Mouse (Mus musculus) E14TG2a.4 (cell line): ENCODE results near the gene Msx1.
"Not testable (repeated sequence)": the region's sequence is repeated elsewhere in the genome, so short reads cannot be mapped to it uniquely, and the experiment has no call there.

Source experiments
- H3K27me3 ChIP-seq: 2 replicates; pipeline ENCODE4 v1.6.1; 2014; ENCODE audit warnings: low read length, control low read depth; ENCODE audit not compliant: insufficient read depth
- H3K36me3 ChIP-seq: 2 replicates; pipeline ENCODE4 v1.6.1; 2014; ENCODE audit warnings: low read length, control low read depth; ENCODE audit not compliant: insufficient read depth
- H3K4me1 ChIP-seq: replicated peaks from 2 replicates; pipeline ENCODE4 v1.6.1; 2014; ENCODE audit warnings: low read depth, low read length, control low read depth
- H3K4me3 ChIP-seq: replicated peaks from 2 replicates; pipeline ENCODE4 v1.5.1; 2014; ENCODE audit warnings: mild to moderate bottlenecking, low read length
- H3K9me3 ChIP-seq: 2 replicates; pipeline ENCODE4 v1.6.1; 2014; ENCODE audit warnings: low read length, control low read depth
- CTCF ChIP-seq: conservative IDR thresholded peaks from 2 replicates; pipeline ENCODE4 v1.5.1; 2014; ENCODE audit warnings: low read length
- NANOG ChIP-seq: IDR thresholded peaks from 2 replicates; pipeline ENCODE4 v1.6.1; 2014; ENCODE audit warnings: borderline replicate concordance, low read length, mixed read lengths
- POU5F1 ChIP-seq: IDR thresholded peaks from 2 replicates; pipeline ENCODE4 v1.6.1; 2014; ENCODE audit warnings: low read length, borderline replicate concordance

The Msx1 gene

GRCm38 (mm10) chr5:37848991-37849719 is 24.8 kb upstream of the Msx1 start:
- H3K4me1 ChIP-seq, result peaks cover 5% of the 10 kb centered on the region; the same call in 1 of the 2 replicates
- peaks cover 29% of the 10 kb centered on the region for H3K27me3 ChIP-seq
- H3K4me3 ChIP-seq, result no peak overlapping the region
- H3K9me3 ChIP-seq, result peaks cover 20% of the 10 kb centered on the region
- H3K36me3 ChIP-seq, result no peaks in the 10 kb centered on the region
- TF ChIP-seq NANOG (no peak), POU5F1 (no peak), CTCF (no peak)

GRCm38 (mm10) chr5:37836267-37836646 is 11.9 kb upstream of the Msx1 start:
- no peak for TF ChIP-seq NANOG
- peaks cover 52% of the 10 kb centered on the region for H3K4me1 ChIP-seq
- no peaks in the 10 kb centered on the region for H3K9me3 ChIP-seq
- no peak overlapping the region for H3K4me3 ChIP-seq
- peaks cover 86% of the 10 kb centered on the region for H3K27me3 ChIP-seq
- H3K36me3 ChIP-seq, result no peaks in the 10 kb centered on the region

GRCm38 (mm10) chr5:37835590-37836266 is 11.3 kb upstream of the Msx1 start:
- Histone ChIP-seq H3K9me3 (no peaks in the 10 kb centered on the region), H3K4me3 (no peak overlapping the region), H3K36me3 (no peaks in the 10 kb centered on the region), H3K4me1 (peaks cover 58% of the 10 kb centered on the region), H3K27me3 (peaks cover 89% of the 10 kb centered on the region)
- TF ChIP-seq NANOG (no peak), POU5F1 (no peak), CTCF (no peak)

- no peak overlapping the region for H3K4me3 ChIP-seq
- peaks cover 89% of the 10 kb centered on the region for H3K27me3 ChIP-seq
- H3K9me3 ChIP-seq, result no peaks in the 10 kb centered on the region
- H3K36me3 ChIP-seq, result no peaks in the 10 kb centered on the region
- peak; percentile 34; the same call in 1 of the 2 replicates for TF ChIP-seq NANOG
- no peak for TF ChIP-seq POU5F1
- TF ChIP-seq CTCF, result no peak
- H3K4me1 ChIP-seq, result peaks cover 85% of the 10 kb centered on the region
Observed at GRCm38 (mm10) chr5:37832766-37833165, 8.4 kb upstream of the Msx1 start.

GRCm38 (mm10) chr5:37832031-37832430 is 7.6 kb upstream of the Msx1 start:
- peaks cover 92% of the 10 kb centered on the region for H3K4me1 ChIP-seq
- H3K27me3 ChIP-seq, result peaks cover 89% of the 10 kb centered on the region
- no peak for TF ChIP-seq POU5F1
- TF ChIP-seq CTCF, result no peak
- no peak for TF ChIP-seq NANOG
- H3K9me3 ChIP-seq, result no peaks in the 10 kb centered on the region
- no peaks in the 10 kb centered on the region for H3K36me3 ChIP-seq
- no peak overlapping the region for H3K4me3 ChIP-seq

GRCm38 (mm10) chr5:37830436-37830835 is 6.1 kb upstream of the Msx1 start:
- H3K4me1 ChIP-seq, result peaks cover 94% of the 10 kb centered on the region
- H3K27me3 ChIP-seq, result peaks cover 91% of the 10 kb centered on the region
- H3K4me3 ChIP-seq, H3K9me3 ChIP-seq, H3K36me3 ChIP-seq: not testable (repeated sequence)

- no peaks in the 10 kb centered on the region for H3K36me3 ChIP-seq
- TF ChIP-seq CTCF (no peak), POU5F1 (no peak), NANOG (no peak)
- peak overlapping the region; percentile 49; the same call in 1 of the 2 replicates for H3K4me3 ChIP-seq
- no peaks in the 10 kb centered on the region for H3K9me3 ChIP-seq
- H3K27me3 ChIP-seq, result peaks cover 92% of the 10 kb centered on the region
- H3K4me1 ChIP-seq, result peaks cover 95% of the 10 kb centered on the region
Observed at GRCm38 (mm10) chr5:37829926-37830325, 5.5 kb upstream of the Msx1 start.

GRCm38 (mm10) chr5:37829296-37829670 is 4.9 kb upstream of the Msx1 start:
- H3K9me3 ChIP-seq, result no peaks in the 10 kb centered on the region
- H3K4me1 ChIP-seq, result peaks cover 92% of the 10 kb centered on the region
- H3K4me3 ChIP-seq, result peak overlapping the region; percentile 49
- peaks cover 91% of the 10 kb centered on the region for H3K27me3 ChIP-seq
- TF ChIP-seq POU5F1, result no peak
- no peak for TF ChIP-seq NANOG
- TF ChIP-seq CTCF, result no peak
- no peaks in the 10 kb centered on the region for H3K36me3 ChIP-seq

- Histone ChIP-seq H3K4me1 (peaks cover 87% of the 10 kb centered on the region), H3K36me3 (no peaks in the 10 kb centered on the region), H3K27me3 (peaks cover 91% of the 10 kb centered on the region), H3K4me3 (peak overlapping the region; percentile 49), H3K9me3 (no peaks in the 10 kb centered on the region)
- no peak for TF ChIP-seq NANOG
- TF ChIP-seq POU5F1, result no peak
- TF ChIP-seq CTCF, result no peak
Observed at GRCm38 (mm10) chr5:37828591-37829295, 4.4 kb upstream of the Msx1 start.
